Mouse (Mus musculus) heart, adult 8-10 months (tissue): ENCODE data around the gene Klhdc1. TPM values are rescaled to one million over a fixed set of nuclear protein-coding genes. Genes with fewer than 3 reads are reported as not detected.
A peak's percentile ranks its signal among the peaks of the same experiment; 100 is the strongest.

ENCODE experiments used
- DNase-seq: peaks from one replicate; pipeline ENCODE4 v3.0.0; 2022; ENCODE audit warnings: low spot score
- total RNA-seq, 4 experiments: library from RNA; stranded (reverse); gene quantifications; 2 replicates each; pipeline ENCODE4 v1.2.4; 2022

Klhdc1 gene
- total RNA-seq, 4 experiments from 2014 or later, result 43.3 to 53.9 (median 48.2) TPM

DNA sequence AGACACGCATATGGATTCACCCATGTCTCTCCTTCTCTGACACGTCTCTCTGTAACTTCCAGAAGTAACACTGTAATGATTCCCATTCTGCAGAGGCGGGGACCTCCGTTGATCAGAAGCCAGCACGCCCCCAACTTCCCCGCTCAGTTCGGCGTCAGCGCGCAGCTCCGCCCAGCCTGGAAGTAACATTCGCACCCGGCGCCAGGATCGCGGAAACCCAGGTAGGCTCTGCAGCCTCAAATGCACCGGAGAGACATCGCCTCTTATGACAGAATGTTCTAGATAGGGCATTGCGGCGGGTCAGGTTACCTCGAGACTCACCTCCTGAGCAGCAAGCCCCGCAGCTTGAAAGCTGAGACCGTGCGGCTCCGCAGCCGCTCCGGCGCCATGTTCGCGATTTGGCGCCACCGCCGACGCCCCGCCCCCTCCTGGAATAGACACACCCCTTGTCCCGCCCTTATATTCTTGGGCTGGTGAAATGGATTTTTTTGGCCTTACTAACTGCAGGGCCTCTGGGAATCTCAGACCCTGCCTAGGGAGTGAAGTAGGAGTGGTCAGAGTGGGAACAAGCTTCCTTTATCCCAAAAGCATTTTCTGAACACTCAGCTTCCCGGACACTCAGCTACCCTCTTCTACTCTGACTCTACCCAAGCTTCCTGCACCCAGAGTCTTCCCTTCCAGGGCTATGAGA lies 13.1 kb upstream of the Klhdc1 start, which contains the start of gene Pole2:
Pole2 (minus strand) TSS at position 420 of the 691 bp plus-strand sequence.
- DNase-seq, result peak; percentile 90

DNA sequence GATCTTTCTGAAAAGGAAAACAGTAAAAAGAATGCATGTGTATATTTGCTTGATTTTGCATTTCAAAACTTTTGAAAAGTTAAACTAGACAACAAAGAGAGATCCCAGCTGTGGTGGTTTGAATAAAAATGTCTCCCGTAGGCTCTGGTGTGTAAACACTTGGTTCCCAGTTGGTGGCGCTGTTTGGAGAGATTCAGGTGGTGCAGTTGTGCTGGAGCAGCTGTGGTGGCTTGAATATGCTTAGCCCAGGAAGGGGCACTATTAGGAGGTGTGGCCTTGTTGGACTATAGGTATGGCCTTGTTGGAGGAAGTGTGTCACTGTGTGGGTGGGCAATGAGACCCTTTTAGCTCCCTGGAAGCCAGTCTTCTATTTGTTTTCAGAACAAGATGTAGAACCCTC lies 11.7 kb upstream of the Klhdc1 start:
- no peak for DNase-seq

DNA sequence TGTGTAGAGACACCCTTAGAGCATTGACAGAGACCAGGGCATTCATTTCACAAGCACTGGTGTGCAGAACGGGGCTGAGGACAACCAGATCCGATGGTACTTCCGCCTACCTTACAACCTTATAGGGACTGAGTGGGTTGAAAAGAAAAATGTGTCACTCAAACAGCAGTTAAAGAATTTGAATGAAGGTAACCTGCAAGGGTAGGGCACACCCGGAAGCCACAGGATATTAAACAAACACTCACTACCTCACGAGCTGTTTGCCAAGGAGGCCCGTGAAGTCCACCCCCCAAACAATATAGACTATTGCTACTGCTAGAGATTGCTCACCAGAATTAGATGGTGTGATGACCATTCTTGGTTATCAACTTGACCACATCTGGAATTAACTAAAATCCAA lies 5.2 kb upstream of the Klhdc1 start:
- DNase-seq, result no peak

DNA sequence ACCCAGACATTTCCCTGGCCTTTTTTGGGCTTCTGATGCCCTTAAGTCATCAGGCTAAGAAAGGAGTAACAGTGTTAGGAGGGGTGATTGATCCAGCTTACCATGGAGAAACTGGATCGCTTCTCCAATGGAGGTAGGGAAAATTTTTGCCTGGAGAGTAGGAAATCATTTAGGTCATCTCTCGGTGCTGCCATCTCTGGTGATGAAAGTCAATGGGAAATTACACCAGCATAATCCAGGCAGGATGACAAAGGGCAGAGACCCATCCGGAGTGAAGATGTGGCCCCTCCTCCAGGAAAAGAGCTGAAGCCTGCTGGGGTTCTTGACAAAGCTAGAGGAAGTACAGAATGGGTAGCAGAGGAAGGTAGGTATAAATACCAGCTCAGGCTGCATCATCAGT lies 2.7 kb upstream of the Klhdc1 start:
- DNase-seq, result no peak

DNA sequence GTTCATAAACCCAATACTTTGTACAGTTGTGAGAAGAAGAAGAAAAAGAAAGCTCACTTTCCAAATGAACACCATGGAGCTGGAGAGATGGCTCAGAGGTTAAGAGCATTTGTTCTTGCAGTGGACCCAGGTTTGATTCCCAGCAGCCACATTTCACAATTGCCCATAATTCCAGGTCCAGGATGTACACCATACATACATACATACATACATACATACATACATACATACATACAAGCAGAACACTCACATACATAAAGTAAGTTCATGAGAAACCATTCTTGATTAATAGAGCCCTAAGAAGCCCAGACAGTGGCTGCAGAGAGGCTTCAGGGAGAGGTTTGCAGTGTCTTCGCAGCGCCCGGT lies 412 bp downstream of the Klhdc1 start:
- DNase-seq, result no peak

DNA sequence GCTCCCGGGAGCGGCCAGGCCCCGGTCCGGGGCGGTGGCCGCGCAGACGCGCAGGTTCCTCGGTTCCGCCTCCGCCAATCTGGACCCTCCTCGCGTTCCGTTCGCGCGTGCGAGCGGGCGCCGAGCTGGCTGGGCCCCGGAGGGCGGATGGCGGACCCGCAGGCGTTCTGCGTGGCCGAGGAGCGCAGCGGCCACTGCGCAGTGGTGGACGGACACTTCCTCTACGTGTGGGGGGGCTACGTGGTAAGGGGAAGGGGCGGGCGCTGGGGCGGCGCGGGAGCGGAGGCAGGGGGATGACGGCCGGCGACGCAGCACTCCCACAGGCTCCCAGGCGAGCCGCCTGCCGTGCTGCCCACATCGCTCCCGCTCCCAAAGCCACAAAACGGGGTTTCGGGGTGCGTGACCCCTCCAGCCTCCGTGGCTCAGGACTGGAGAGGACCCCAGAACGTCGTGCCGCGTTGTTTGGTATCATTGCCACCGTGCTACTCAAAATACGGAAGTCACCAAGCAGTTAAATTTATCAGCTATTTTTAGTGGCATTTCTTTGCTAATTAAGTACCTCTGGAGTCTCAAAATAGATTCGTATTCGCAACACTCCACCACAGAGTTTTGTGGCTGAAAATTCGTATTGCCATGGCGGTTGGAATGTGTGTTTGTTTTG lies 925 bp downstream of the Klhdc1 start:
- DNase-seq, result peak; percentile 48

DNA sequence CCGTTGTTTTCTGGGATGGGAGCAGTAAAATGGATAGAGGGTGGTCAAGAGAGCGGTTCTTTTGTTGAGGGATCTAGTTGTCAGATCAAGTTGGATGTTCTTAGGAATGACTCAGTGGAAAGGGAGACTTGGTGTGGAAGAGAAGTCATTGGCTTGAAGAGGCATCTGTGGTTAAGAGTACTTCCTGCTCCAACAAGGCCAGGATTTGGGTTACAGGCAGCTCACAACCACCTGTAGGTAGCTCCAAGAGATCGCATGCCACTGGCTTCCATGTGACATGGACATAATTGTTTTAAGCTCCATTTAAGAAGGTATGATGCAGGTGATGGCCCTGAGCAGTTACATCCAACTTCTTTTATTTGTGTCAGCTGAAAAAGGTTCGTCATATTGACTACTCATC lies 8.8 kb downstream of the Klhdc1 start:
- no peak for DNase-seq

DNA sequence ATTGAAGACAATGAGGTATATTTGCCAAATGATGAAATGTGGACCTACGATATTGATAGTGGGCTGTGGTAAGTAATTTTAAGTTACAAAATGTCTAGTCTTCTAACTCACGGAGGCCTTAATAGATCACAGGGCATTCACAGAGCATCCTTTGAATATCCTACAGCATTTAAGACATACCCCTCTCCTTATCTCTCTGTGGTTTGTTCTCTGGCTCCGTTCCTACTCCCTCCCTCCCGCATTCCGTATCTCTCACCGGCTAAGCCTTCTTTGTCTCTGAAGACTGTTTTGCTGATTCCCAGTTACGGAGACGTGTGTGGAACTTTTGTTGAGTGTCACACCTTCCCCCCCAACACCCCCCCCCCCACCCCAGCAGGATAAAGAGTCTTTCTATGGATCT lies 9.8 kb downstream of the Klhdc1 start:
- no peak for DNase-seq

DNA sequence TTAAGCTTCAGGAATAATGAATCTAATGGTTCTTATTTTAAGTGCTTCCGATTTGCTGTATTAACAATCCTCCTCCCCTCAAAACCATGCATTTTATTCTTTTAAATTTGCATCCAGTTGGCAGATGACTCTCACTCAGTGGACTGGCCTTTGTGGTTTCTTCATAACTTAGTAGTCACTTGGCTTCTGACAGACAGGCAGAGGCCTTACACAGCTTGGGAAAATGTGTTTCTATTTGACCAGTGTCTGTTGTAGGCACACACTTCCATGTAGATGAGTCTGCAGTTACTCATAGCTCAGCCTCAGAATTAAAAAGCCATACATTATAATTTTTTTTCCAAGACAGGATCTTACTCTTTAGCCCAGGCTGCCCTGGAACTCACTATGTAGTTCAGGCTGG lies 12.8 kb downstream of the Klhdc1 start:
- DNase-seq, result no peak

DNA sequence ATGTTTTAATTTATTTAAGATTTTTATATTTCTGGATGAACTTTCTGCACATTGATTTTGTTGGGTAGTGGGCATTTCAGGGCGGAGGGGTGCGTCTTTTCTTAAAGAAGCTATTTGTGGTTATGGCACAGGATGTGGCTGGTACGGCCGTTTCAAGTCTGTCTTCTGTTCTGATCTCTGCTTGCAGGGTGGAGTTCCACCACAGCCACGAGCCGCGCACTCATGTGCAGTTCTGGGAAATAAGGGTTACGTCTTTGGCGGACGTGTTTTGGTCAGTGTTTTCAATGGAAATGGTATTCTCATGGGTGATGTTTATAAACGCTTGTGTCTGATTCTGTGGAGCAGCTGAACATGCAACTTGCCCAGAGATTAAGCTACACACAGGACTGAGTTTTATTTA lies 16.9 kb downstream of the Klhdc1 start:
- DNase-seq, result no peak

DNA sequence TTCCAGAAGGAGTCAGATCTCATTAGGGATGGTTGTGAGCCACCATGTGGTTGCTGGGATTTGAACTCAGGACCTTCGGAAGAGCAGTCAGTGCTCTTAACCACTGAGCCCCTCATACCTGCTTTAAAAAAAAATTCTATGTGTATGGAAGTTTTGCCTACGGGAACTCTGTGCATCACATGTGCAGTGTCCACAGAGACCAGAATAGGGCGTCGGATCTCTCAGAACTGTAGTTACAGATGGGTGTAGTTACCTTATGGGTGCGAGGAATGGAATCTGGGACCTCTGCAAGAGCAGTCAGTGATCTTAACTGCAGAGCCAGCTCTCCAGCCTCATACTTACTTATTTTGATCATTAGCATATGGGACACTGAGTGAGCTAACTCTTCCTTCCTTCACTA lies 21.3 kb downstream of the Klhdc1 start:
- DNase-seq, result no peak

DNA sequence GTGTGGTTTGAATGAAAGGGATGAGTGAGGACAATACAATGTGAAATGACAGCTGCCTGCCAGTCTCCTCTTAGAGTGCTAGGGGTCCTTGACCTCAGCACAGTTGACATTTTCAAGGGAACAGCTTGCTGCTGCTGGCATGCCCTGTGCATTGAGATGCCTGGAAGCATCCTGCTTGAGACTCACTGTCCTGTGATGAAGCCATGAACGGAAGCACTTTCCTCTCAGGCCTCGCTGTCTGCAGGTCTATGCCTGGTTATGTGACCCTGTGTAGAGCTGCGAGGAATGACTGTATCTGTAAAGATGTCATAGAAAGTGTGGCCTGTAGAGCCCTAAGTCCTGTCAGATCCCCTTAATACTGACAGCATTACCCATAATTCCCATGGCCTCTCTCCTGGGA lies 24.1 kb downstream of the Klhdc1 start:
- no peak for DNase-seq

DNA sequence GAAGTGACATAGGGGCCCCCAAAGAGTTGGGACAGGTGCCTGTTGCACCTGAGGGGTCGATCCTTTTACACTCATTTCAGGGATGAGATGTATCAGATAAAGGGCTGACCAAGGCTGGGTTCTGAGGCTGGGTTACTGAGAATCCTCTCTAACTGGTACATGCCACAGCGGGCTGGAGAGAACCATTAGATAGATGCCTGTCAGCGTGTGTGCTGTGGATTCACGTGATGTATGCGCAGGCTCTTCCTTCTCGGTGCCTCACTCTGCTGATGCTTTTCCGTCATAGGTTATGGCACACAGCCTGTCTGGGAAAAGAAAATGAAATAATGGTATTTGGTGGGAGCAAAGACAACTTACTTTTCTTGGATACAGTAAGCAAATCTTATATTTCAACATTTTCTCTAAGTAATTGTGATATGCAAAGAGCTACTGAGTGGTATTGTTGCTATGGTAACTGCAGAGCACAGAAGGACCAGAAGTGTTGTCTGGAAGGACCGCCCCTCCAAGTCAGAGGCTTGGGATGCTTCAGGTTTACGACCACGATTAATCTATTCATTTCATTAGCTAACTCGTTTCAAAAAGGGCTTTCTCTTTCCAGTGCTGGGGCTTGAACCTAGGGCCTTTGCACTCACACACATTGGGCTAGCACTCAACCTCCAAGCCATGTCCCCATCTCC lies 27.1 kb downstream of the Klhdc1 start:
- DNase-seq, result no peak

DNA sequence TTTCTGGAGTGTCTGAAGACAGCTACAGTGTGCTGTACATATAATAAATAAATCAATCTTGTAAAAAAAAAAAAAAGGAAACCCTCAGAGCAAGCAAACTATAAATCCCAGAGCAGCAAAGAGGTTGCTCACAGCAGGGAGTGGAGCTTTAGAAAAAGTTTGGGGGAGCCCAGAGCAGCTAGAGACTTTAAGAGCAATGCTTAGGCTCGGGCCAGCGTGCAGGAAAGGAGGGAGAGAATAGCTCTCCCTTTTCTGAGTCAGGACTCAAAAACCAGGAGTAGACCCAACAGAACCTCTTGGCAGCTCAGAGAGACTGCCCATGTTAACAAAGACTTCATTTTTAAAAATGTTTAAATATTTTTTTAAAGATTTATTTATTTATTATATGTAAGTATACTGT lies 28.0 kb downstream of the Klhdc1 start:
- no peak for DNase-seq

DNA sequence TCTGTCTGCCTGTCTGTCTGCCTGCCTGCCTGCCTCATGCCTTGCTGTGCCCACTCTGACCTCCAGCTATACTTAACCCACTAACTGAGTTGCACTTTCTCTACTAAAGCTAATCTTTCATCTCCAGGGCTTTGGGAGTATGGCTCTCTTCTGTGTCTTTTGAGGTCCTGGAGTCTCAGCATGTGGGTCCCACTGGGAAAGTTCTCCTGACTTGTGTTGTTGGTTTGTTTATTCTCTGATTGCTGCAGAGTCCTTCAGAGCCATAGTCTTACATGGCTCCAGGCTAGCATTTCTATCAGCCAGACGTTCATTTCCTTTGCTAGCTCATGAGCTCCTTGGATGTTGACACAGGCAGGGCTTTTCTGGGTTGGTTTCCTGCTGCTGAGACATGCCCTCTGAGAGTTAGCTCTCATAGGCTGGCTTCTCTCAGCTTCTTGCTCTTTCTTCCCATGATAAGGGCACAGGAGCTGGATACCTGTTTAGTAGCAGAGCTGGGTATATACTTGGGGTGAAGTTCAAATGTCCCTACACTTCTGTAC lies 39.0 kb downstream of the Klhdc1 start:
- DNase-seq, result no peak

DNA sequence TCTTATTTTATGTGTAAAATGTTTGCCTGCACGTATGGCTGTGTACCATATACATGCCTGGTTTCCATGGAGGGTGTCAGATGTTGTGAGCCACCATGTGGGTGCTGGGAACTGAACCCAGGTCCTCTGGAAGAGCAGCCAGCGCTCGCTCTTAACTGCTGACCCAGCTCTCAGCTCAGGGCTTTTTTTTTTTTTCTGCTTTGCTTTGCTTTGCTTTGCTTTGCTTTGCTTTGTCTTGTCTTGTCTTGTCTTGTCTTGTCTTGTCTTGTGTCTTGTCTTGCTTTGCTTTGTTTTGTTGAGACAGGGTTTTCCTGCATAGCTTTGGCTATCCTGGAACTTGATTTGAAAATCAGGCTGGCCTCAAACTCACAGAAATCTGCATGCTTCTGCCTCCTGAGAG lies 39.9 kb downstream of the Klhdc1 start:
- no peak for DNase-seq

DNA sequence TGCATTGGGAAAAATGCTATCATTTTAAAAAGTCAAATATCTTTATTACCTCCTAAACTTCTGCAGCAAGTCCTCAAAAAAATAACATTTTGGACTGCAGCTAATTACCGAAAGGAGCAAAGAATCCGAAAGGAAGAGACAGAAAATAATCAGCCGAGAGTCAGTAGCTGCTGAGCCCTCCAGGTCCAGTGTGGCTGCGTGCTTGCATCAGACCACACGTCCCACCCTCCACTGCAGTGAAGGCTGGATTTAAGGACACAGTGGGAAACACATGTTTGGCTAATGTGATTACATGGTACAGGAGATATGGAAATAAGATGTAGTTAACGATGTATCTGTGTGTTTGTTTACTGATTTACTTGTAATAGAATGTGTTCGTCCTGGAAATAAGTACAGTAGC lies 42.2 kb downstream of the Klhdc1 start:
- no peak for DNase-seq

DNA sequence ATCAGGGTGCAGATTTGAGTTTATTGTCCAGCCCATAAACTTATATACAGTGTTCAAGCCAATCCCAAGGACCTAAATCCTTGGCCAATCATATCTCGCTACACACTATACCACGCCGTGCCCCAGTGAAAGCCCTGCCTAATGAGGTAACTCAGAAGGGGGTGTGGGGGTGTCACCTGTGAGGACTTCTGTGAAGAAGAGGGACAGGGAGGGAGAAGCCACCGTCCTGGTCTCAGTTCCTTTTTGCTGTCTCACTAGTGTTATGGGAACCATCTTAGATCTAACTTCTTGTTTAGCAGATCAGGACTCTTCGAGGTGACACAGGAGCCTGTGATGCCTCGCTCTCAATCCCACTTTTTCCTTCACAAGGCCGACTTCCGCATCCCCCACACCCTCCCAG lies 46.6 kb downstream of the Klhdc1 start:
- no peak for DNase-seq

DNA sequence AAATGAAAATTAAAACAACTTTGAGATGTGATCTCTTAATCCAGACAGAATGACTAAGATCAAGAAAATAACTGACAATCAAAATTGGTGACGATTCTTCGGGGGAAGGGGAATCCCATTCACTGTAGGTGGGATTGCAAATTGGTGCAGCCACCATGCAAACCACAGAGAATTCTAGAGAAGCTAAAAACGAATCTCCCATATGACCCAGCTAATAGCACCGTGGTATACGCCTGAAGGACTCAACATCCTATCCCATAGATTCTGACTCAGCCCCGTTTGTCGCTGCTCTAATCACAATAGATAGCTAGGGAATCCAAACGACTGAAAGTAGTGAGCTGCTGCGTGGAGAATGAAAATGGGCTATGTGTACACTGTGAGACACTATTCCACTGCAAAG lies 47.7 kb downstream of the Klhdc1 start:
- no peak for DNase-seq

DNA sequence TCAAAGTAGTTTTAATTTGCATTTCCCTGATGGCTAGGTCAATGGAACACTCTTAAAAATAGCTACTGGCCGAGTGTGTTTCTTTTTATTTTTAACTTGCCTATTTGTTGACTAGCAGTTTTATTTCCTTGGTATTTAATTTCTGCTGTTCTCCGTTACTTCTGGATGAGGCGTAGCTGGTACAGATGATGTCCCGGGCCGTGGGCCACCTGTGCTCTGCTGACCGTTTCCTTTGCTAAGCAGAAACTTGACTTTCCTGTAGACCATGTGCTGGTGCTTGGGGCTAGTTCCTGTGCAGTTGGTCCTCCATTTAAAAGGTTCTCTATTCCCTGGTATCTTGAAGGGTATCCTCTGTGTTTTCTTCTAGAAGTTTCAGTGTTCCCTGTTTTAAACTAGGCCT lies 51.4 kb downstream of the Klhdc1 start:
- DNase-seq, result no peak

DNA sequence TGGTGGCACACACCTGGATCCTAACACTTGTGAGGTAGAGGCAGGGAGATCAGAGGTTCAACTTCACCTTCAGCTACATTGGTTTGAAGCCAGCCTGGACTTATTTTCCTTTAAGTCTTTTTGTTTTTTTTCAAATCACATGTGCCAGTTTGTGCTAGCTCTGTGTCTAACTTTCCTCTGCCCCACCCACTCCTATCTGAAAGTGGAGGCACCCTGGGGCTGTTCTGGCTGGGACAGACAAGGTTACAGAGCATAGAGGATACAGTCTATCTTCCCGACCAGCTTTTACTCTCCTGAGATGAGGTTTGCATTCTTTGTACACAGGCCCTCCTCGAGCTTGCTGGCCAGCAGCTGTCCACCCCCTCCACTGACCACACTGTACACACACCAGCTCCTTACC lies 52.8 kb downstream of the Klhdc1 start:
- DNase-seq, result no peak

DNA sequence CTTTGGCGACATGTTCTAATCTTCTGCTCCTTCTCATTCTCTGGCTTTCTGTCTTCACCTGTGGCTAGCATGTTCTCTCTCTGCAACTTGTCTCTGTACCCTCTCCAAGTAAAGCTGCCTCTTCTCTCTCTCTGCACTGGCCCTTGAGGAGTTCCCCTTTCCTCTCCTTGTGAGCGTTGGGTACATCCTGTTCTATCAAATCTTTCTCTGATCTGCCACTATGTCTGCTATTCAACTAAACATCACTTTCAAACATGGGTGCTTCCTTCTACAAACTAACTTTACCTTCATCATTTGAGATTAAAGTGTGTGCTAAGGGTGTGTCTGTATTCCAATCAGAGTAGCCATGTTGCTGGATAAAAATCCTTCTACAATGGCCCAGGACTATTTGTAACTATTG lies 54.0 kb downstream of the Klhdc1 start:
- DNase-seq, result no peak

DNA sequence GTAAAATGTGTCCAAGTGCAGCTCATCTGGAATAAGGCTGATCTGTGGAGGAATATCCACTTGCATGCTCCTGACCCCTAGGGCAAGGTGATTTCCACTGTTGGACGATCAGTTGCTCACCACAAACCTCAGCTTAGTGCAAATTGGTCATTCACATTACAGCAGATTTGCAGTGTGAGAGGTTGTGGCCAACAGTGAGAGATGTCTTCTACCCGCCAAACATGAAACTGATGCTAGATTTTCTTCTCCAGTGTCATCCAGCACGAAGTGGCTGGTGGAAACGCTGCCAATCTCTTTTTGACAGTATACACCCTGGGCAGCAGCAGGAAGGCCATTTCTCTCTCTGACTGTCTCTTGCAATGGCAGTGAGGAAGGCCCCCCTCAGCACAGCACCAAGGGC lies 54.7 kb downstream of the Klhdc1 start:
- no peak for DNase-seq
